Mouse (Mus musculus): Measurements from ENCODE around the gene Slc6a19. TPM values are rescaled to one million over a fixed set of nuclear protein-coding genes. Genes with fewer than 3 reads are reported as not detected.

Gene Slc6a19
- polyA plus RNA-seq, 1 experiment: not detected

GRCm38 (mm10) chr13:73696529-73696928, 8.1 kb downstream of the Slc6a19 start:
- no peak for TF ChIP-seq FLI1 (IDR thresholded peaks at IDR 0.05; ENCODE audit: low read length)
- no peak for TF ChIP-seq GATA1 (IDR thresholded peaks at IDR 0.05; ENCODE audit: borderline replicate concordance, low read length)

GRCm38 (mm10) chr13:73694972-73695371, 9.7 kb downstream of the Slc6a19 start:
- Histone ChIP-seq H3K9me3 (no peaks in the 10 kb centered on the region), H3K27me3 (replicated peaks) (peaks cover 52% of the 10 kb centered on the region), H3K4me1 (peaks cover 24% of the 10 kb centered on the region), H3K4me3 (replicated peaks) (no peak overlapping the region), H3K36me3 (replicated peaks; ENCODE audit: low read length) (no peaks in the 10 kb centered on the region)
- no peak for TF ChIP-seq FLI1 (IDR thresholded peaks at IDR 0.05; ENCODE audit: low read length)
- TF ChIP-seq GATA1 (IDR thresholded peaks at IDR 0.05; ENCODE audit: borderline replicate concordance, low read length): no peak

More at GRCm38 (mm10) chr13:73696529-73696928, 8.1 kb downstream of the Slc6a19 start:
- peaks cover 56% of the 10 kb centered on the region for H3K27me3 ChIP-seq (replicated peaks)
- no peaks in the 10 kb centered on the region for H3K9me3 ChIP-seq
- H3K36me3 ChIP-seq (replicated peaks; ENCODE audit: low read length): no peaks in the 10 kb centered on the region
- no peak overlapping the region for H3K4me3 ChIP-seq (replicated peaks)
- peaks cover 23% of the 10 kb centered on the region for H3K4me1 ChIP-seq

GRCm38 (mm10) chr13:73693333-73693732, 11.3 kb downstream of the Slc6a19 start:
- no peaks in the 10 kb centered on the region for H3K9me3 ChIP-seq
- H3K4me3 ChIP-seq (replicated peaks): no peak overlapping the region
- H3K36me3 ChIP-seq (replicated peaks; ENCODE audit: low read length): no peaks in the 10 kb centered on the region
- H3K27me3 ChIP-seq (replicated peaks): peaks cover 51% of the 10 kb centered on the region
- H3K4me1 ChIP-seq: peaks cover 33% of the 10 kb centered on the region
- TF ChIP-seq GATA1 (IDR thresholded peaks at IDR 0.05; ENCODE audit: borderline replicate concordance, low read length) (no peak), FLI1 (IDR thresholded peaks at IDR 0.05; ENCODE audit: low read length) (no peak)

- TF ChIP-seq FLI1 (IDR thresholded peaks at IDR 0.05; ENCODE audit: low read length) (no peak), GATA1 (IDR thresholded peaks at IDR 0.05; ENCODE audit: borderline replicate concordance, low read length) (no peak)
- Histone ChIP-seq H3K27me3 (replicated peaks) (peaks cover 57% of the 10 kb centered on the region), H3K4me1 (peaks cover 34% of the 10 kb centered on the region), H3K9me3 (no peaks in the 10 kb centered on the region), H3K36me3 (replicated peaks; ENCODE audit: low read length) (no peaks in the 10 kb centered on the region), H3K4me3 (replicated peaks) (no peak overlapping the region)
Measured at GRCm38 (mm10) chr13:73692249-73692868, 12.3 kb downstream of the Slc6a19 start.

- peaks cover 30% of the 10 kb centered on the region for H3K4me1 ChIP-seq
- no peak overlapping the region for H3K4me3 ChIP-seq (replicated peaks)
Measured at GRCm38 (mm10) chr13:73688934-73689333, 15.7 kb downstream of the Slc6a19 start.

GRCm38 (mm10) chr13:73687601-73688000, 17.1 kb downstream of the Slc6a19 start:
- no peak overlapping the region for H3K4me3 ChIP-seq (replicated peaks)
- H3K9me3 ChIP-seq: no peaks in the 10 kb centered on the region
- H3K36me3 ChIP-seq (replicated peaks; ENCODE audit: low read length): no peaks in the 10 kb centered on the region
- H3K27me3 ChIP-seq (replicated peaks): peaks cover 70% of the 10 kb centered on the region
- no peak for TF ChIP-seq GATA1 (IDR thresholded peaks at IDR 0.05; ENCODE audit: borderline replicate concordance, low read length)
- no peak for TF ChIP-seq FLI1 (IDR thresholded peaks at IDR 0.05; ENCODE audit: low read length)
- H3K4me1 ChIP-seq: peaks cover 28% of the 10 kb centered on the region

More at GRCm38 (mm10) chr13:73688934-73689333, 15.7 kb downstream of the Slc6a19 start:
- Histone ChIP-seq H3K27me3 (replicated peaks) (peaks cover 66% of the 10 kb centered on the region), H3K36me3 (replicated peaks; ENCODE audit: low read length) (no peaks in the 10 kb centered on the region), H3K9me3 (no peaks in the 10 kb centered on the region)
- TF ChIP-seq FLI1 (IDR thresholded peaks at IDR 0.05; ENCODE audit: low read length) (no peak), GATA1 (IDR thresholded peaks at IDR 0.05; ENCODE audit: borderline replicate concordance, low read length) (no peak)

- TF ChIP-seq FLI1 (IDR thresholded peaks at IDR 0.05; ENCODE audit: low read length): no peak
- TF ChIP-seq GATA1 (IDR thresholded peaks at IDR 0.05; ENCODE audit: borderline replicate concordance, low read length): no peak
- no peak overlapping the region for H3K4me3 ChIP-seq (replicated peaks)
- H3K36me3 ChIP-seq (replicated peaks; ENCODE audit: low read length): no peaks in the 10 kb centered on the region
- H3K9me3 ChIP-seq: no peaks in the 10 kb centered on the region
- peaks cover 57% of the 10 kb centered on the region for H3K27me3 ChIP-seq (replicated peaks)
- peaks cover 39% of the 10 kb centered on the region for H3K4me1 ChIP-seq
Measured at GRCm38 (mm10) chr13:73685502-73685901, 19.2 kb downstream of the Slc6a19 start.

- H3K4me3 ChIP-seq (replicated peaks): no peak overlapping the region
- peaks cover 47% of the 10 kb centered on the region for H3K4me1 ChIP-seq
- H3K27me3 ChIP-seq (replicated peaks): peaks cover 47% of the 10 kb centered on the region
- no peaks in the 10 kb centered on the region for H3K36me3 ChIP-seq (replicated peaks; ENCODE audit: low read length)
- no peak for TF ChIP-seq FLI1 (IDR thresholded peaks at IDR 0.05; ENCODE audit: low read length)
- no peak for TF ChIP-seq GATA1 (IDR thresholded peaks at IDR 0.05; ENCODE audit: borderline replicate concordance, low read length)
- H3K9me3 ChIP-seq: no peaks in the 10 kb centered on the region
Measured at GRCm38 (mm10) chr13:73684412-73684811, 20.3 kb downstream of the Slc6a19 start.

GRCm38 (mm10) chr13:73683682-73684081, 21.0 kb downstream of the Slc6a19 start:
- H3K4me1 ChIP-seq: peaks cover 47% of the 10 kb centered on the region

GRCm38 (mm10) chr13:73682226-73682625, 22.4 kb downstream of the Slc6a19 start:
- Histone ChIP-seq H3K4me1 (peaks cover 58% of the 10 kb centered on the region), H3K36me3 (replicated peaks; ENCODE audit: low read length) (no peaks in the 10 kb centered on the region), H3K4me3 (replicated peaks) (no peak overlapping the region), H3K9me3 (no peaks in the 10 kb centered on the region), H3K27me3 (replicated peaks) (peaks cover 33% of the 10 kb centered on the region)
- no peak for TF ChIP-seq GATA1 (IDR thresholded peaks at IDR 0.05; ENCODE audit: borderline replicate concordance, low read length)
- TF ChIP-seq FLI1 (IDR thresholded peaks at IDR 0.05; ENCODE audit: low read length): no peak

More at GRCm38 (mm10) chr13:73683682-73684081, 21.0 kb downstream of the Slc6a19 start:
- Histone ChIP-seq H3K4me3 (replicated peaks) (no peak overlapping the region), H3K36me3 (replicated peaks; ENCODE audit: low read length) (no peaks in the 10 kb centered on the region), H3K27me3 (replicated peaks) (peaks cover 40% of the 10 kb centered on the region), H3K9me3 (no peaks in the 10 kb centered on the region)
- no peak for TF ChIP-seq FLI1 (IDR thresholded peaks at IDR 0.05; ENCODE audit: low read length)
- no peak for TF ChIP-seq GATA1 (IDR thresholded peaks at IDR 0.05; ENCODE audit: borderline replicate concordance, low read length)

Data from megakaryocyte, embryonic 14.5 days (primary cell).